Mouse (Mus musculus): ENCODE data around the gene Pzp. TPM values are rescaled to one million over a fixed set of nuclear protein-coding genes. Genes with fewer than 3 reads are reported as not detected.

Pzp gene
- 0.14 TPM in 1 of 2 replicates, not detected in the other for polyA plus RNA-seq (2015; fragmentation: Nextera tagmentation; extraction: Ambion mirVana)

GRCm38 (mm10) chr6:128526601-128527000 lies at the start of gene Pzp:
Gene Pzp (minus strand): TSS chr6:128526720.
- Histone ChIP-seq H3K9me3 (no peaks in the 10 kb centered on the region), H3K27me3 (no peaks in the 10 kb centered on the region), H3K4me1 (no peaks in the 10 kb centered on the region), H3K4me2 (replicated peaks) (no peak within 1 kb of the TSS), H3K9ac (replicated peaks) (no peak within 1 kb of the TSS), H3K4me3 (no peak within 1 kb of the TSS), H3K27ac (replicated peaks) (no peak within 1 kb of the TSS), H3K36me3 (no peaks in the 10 kb centered on the region)
- no peak for ATAC-seq (replicated peaks)
- 87% methylated on average over 4 of the region's 4 CpGs for WGBS

DNA sequence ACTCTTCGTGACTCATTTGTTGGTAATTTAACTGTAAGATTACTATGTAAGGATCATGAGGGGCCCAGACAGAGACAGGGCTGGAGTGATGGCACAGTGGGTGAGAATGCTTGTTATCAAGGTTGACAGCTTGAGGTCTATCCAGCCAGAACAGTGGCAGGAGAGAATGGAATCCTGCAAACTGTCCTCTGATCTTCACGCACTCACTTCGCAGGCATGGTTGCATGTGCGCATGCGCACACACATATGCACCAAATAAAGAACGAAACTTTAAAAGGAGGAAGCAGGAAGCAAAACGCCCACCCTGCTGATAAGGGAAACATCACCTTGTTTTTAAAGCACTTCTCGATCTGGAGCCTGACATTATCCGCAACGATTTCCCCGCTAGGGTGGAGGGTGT lies 40.1 kb upstream of the Pzp start:
- WGBS: 94% methylated on average over 11 of the region's 11 CpGs
- Histone ChIP-seq H3K36me3 (no peaks in the 10 kb centered on the region), H3K9ac (replicated peaks) (no peak overlapping the region), H3K9me3 (no peaks in the 10 kb centered on the region), H3K4me1 (no peaks in the 10 kb centered on the region), H3K27me3 (no peaks in the 10 kb centered on the region), H3K4me3 (no peak overlapping the region), H3K4me2 (replicated peaks) (no peak overlapping the region), H3K27ac (replicated peaks) (no peak overlapping the region)
- no peak for ATAC-seq (replicated peaks)

GRCm38 (mm10) chr6:128554049-128554448 lies 27.5 kb upstream of the Pzp start:
- 90% methylated on average over 7 of the region's 7 CpGs for WGBS
- Histone ChIP-seq H3K27ac (replicated peaks) (no peak overlapping the region), H3K4me3 (no peak overlapping the region), H3K36me3 (no peaks in the 10 kb centered on the region), H3K4me2 (replicated peaks) (no peak overlapping the region), H3K27me3 (no peaks in the 10 kb centered on the region), H3K4me1 (no peaks in the 10 kb centered on the region), H3K9me3 (no peaks in the 10 kb centered on the region), H3K9ac (replicated peaks) (no peak overlapping the region)
- ATAC-seq (replicated peaks): no peak

- WGBS: 87% methylated on average over 15 of the region's 15 CpGs
- Histone ChIP-seq H3K36me3 (no peaks in the 10 kb centered on the region), H3K27ac (replicated peaks) (no peak overlapping the region), H3K9ac (replicated peaks) (no peak overlapping the region), H3K4me2 (replicated peaks) (no peak overlapping the region), H3K4me3 (no peak overlapping the region), H3K9me3 (no peaks in the 10 kb centered on the region), H3K4me1 (no peaks in the 10 kb centered on the region), H3K27me3 (no peaks in the 10 kb centered on the region)
- no peak for ATAC-seq (replicated peaks)
Measured at GRCm38 (mm10) chr6:128549463-128550452, 23.2 kb upstream of the Pzp start.

GRCm38 (mm10) chr6:128548532-128548931 lies 22.0 kb upstream of the Pzp start:
- Histone ChIP-seq H3K27ac (replicated peaks) (no peak overlapping the region), H3K36me3 (no peaks in the 10 kb centered on the region), H3K4me3 (no peak overlapping the region), H3K9me3 (no peaks in the 10 kb centered on the region), H3K4me1 (no peaks in the 10 kb centered on the region), H3K27me3 (no peaks in the 10 kb centered on the region), H3K9ac (replicated peaks) (no peak overlapping the region), H3K4me2 (replicated peaks) (no peak overlapping the region)
- ATAC-seq (replicated peaks): no peak
- 92% methylated on average over 10 of the region's 10 CpGs for WGBS

DNA sequence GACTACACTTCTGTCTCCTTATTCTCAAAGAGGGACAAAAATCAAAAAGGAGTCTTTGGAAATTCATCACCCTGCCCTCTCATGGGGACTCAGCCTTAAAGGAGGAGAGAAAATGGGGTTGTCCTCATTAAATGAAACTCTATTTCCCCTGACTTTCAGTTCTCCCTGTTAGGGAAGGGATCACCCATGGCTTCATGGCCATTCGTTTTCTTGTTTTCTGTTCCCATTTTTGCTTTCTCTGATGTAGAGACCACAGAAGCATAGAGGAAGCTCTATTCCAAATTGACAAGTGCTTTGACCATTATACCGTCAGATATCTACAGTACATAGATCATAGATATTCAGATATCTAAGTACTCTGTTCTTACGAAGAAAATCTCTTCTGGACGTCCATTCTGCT lies 18.9 kb upstream of the Pzp start:
- H3K27me3 ChIP-seq: no peaks in the 10 kb centered on the region
- H3K4me2 ChIP-seq (replicated peaks): no peak overlapping the region
- H3K9me3 ChIP-seq: no peaks in the 10 kb centered on the region
- no peak for ATAC-seq (replicated peaks)
- no peak overlapping the region for H3K9ac ChIP-seq (replicated peaks)
- H3K36me3 ChIP-seq: no peaks in the 10 kb centered on the region
- no peak overlapping the region for H3K4me3 ChIP-seq
- no peaks in the 10 kb centered on the region for H3K4me1 ChIP-seq
- WGBS: 85% methylated on average over 4 of the region's 4 CpGs
- no peak overlapping the region for H3K27ac ChIP-seq (replicated peaks)

GRCm38 (mm10) chr6:128543226-128543625 lies 16.7 kb upstream of the Pzp start:
- H3K4me2 ChIP-seq (replicated peaks): no peak overlapping the region
- no peaks in the 10 kb centered on the region for H3K9me3 ChIP-seq
- 81% methylated on average over 13 of the region's 13 CpGs for WGBS
- no peaks in the 10 kb centered on the region for H3K4me1 ChIP-seq
- H3K4me3 ChIP-seq: no peak overlapping the region
- H3K27ac ChIP-seq (replicated peaks): no peak overlapping the region
- H3K9ac ChIP-seq (replicated peaks): no peak overlapping the region
- ATAC-seq (replicated peaks): no peak
- no peaks in the 10 kb centered on the region for H3K27me3 ChIP-seq
- no peaks in the 10 kb centered on the region for H3K36me3 ChIP-seq

DNA sequence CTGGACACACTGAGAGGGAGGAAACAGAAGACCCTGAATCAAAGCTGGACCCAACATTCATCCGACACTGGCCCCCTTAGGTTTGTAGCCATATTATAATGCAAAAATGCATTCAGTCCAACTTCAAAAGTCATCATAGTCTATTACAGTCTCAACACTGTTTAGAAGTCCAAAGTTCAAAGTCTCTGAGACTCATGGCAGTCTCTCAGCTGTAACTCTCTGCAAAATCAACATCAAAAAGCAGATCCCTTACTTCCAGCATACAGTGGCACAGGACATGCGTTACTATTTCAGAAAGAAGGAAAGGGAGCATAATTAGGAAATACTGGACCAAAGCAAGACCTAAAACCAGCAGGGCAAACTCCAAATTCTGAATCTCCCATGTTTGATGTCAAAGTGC lies 8.7 kb upstream of the Pzp start:
- Histone ChIP-seq H3K4me2 (replicated peaks) (no peak overlapping the region), H3K4me3 (no peak overlapping the region), H3K9ac (replicated peaks) (no peak overlapping the region), H3K9me3 (no peaks in the 10 kb centered on the region), H3K4me1 (no peaks in the 10 kb centered on the region), H3K36me3 (no peaks in the 10 kb centered on the region), H3K27ac (replicated peaks) (no peak overlapping the region), H3K27me3 (no peaks in the 10 kb centered on the region)
- no peak for ATAC-seq (replicated peaks)
- 96% methylated on average over 2 of the region's 2 CpGs for WGBS

DNA sequence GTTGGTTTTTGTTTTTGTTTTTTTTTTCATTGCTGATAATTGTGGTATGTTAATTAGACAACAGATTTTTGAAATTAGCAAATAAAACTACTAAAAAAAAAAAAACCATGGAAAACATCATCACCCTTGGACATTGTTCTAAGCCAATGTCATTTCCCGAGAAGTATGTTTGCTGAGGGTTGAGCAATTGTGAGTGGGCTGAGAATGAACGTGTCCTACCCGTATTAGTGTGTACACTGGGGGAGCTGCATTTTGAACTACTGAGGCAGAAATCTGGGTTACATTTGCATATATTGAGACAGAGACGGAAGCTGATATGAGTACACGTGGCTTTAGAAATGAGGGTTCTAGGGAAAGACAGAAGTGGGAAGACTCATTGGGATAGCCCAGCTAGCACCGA lies 6.8 kb upstream of the Pzp start:
- ATAC-seq (replicated peaks): no peak
- no peaks in the 10 kb centered on the region for H3K36me3 ChIP-seq
- no peak overlapping the region for H3K4me2 ChIP-seq (replicated peaks)
- no peaks in the 10 kb centered on the region for H3K9me3 ChIP-seq
- no peaks in the 10 kb centered on the region for H3K4me1 ChIP-seq
- H3K27ac ChIP-seq (replicated peaks): no peak overlapping the region
- no peak overlapping the region for H3K4me3 ChIP-seq
- H3K27me3 ChIP-seq: no peaks in the 10 kb centered on the region
- WGBS: 88% methylated on average over 6 of the region's 6 CpGs
- no peak overlapping the region for H3K9ac ChIP-seq (replicated peaks)

GRCm38 (mm10) chr6:128532701-128533100 lies 6.2 kb upstream of the Pzp start:
- Histone ChIP-seq H3K36me3 (no peaks in the 10 kb centered on the region), H3K9ac (replicated peaks) (no peak overlapping the region), H3K4me1 (no peaks in the 10 kb centered on the region), H3K4me3 (no peak overlapping the region), H3K9me3 (no peaks in the 10 kb centered on the region), H3K27ac (replicated peaks) (no peak overlapping the region), H3K4me2 (replicated peaks) (no peak overlapping the region), H3K27me3 (no peaks in the 10 kb centered on the region)
- 92% methylated on average over 9 of the region's 9 CpGs for WGBS
- ATAC-seq (replicated peaks): no peak

DNA sequence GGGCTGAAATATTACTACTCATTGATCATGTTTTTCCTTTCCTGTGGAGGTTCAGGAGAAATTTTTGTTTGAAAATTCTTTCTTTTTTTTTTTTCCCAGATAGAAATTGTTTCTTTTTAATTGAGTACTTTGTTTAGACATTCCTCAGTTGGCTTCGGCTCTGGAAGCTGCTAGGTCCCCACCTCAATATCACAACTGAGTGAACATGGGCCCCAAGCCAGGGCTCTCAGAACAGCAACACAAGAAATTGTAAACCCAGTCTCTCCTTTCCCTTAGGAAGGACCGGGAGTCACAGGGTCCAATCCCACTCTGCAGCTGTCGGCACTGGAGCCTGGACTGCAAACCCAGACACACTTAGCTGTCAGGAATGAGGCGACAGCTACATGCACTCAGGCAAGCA lies 2.0 kb upstream of the Pzp start:
- H3K27ac ChIP-seq (replicated peaks): no peak overlapping the region
- no peaks in the 10 kb centered on the region for H3K27me3 ChIP-seq
- WGBS: 79% methylated on average over 4 of the region's 4 CpGs
- no peak overlapping the region for H3K9ac ChIP-seq (replicated peaks)
- H3K4me2 ChIP-seq (replicated peaks): no peak overlapping the region
- no peaks in the 10 kb centered on the region for H3K4me1 ChIP-seq
- H3K4me3 ChIP-seq: no peak overlapping the region
- no peaks in the 10 kb centered on the region for H3K36me3 ChIP-seq
- ATAC-seq (replicated peaks): no peak
- no peaks in the 10 kb centered on the region for H3K9me3 ChIP-seq

DNA sequence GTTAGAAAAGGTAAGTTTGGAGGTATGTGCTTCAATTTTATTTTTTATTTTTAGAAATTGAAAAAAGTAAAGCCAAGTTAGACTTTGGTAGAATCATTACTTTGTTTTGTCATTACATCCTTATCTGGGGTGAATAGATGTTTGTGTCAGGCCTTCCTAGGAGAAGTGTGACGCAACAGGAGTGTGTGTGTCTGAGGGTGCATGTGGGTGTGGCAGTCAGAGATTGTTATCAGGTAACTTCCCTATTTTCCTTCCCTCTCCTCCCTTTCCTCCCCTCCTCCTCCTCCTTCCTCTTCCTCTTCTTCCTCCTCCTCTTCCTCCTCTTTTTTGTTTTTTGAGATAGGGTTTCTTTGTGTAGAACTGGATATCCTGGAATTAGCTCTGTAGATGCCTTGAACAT lies 590 bp upstream of the Pzp start:
- no peak overlapping the region for H3K4me3 ChIP-seq
- H3K4me1 ChIP-seq: no peaks in the 10 kb centered on the region
- 100% methylated on average over 1 of the region's 1 CpGs for WGBS
- no peaks in the 10 kb centered on the region for H3K27me3 ChIP-seq
- H3K4me2 ChIP-seq (replicated peaks): no peak overlapping the region
- no peak overlapping the region for H3K27ac ChIP-seq (replicated peaks)
- H3K9me3 ChIP-seq: no peaks in the 10 kb centered on the region
- H3K36me3 ChIP-seq: no peaks in the 10 kb centered on the region
- H3K9ac ChIP-seq (replicated peaks): no peak overlapping the region
- ATAC-seq (replicated peaks): no peak

GRCm38 (mm10) chr6:128525801-128526200 lies 719 bp downstream of the Pzp start:
- Histone ChIP-seq H3K9me3 (no peaks in the 10 kb centered on the region), H3K27ac (replicated peaks) (no peak overlapping the region), H3K9ac (replicated peaks) (no peak overlapping the region), H3K4me2 (replicated peaks) (no peak overlapping the region), H3K36me3 (no peaks in the 10 kb centered on the region), H3K4me1 (no peaks in the 10 kb centered on the region), H3K4me3 (no peak overlapping the region), H3K27me3 (no peaks in the 10 kb centered on the region)
- ATAC-seq (replicated peaks): no peak
- 89% methylated on average over 4 of the region's 4 CpGs for WGBS

Measured in forebrain, embryonic 15.5 days (tissue).